Mouse (Mus musculus) small intestine, adult 2 months (tissue): ENCODE measurements around the gene Gpr153. TPM values are rescaled to one million over a fixed set of nuclear protein-coding genes. Genes with fewer than 3 reads are reported as not detected.

Source experiments
- H3K27ac ChIP-seq: fragments of 200-500 bp; 2 replicates; pipeline ENCODE4 v1.5.1; 2012; ENCODE audit warnings: low read depth, low read length, control low read depth, inconsistent platforms; ENCODE audit not compliant: insufficient read depth
- H3K27me3 ChIP-seq: fragments of 200-500 bp; 2 replicates; pipeline ENCODE4 v1.6.1; 2012; ENCODE audit warnings: mild to moderate bottlenecking, moderate library complexity, low read length, inconsistent platforms; ENCODE audit not compliant: control insufficient read depth, insufficient read depth
- H3K36me3 ChIP-seq: fragments of 200-500 bp; 2 replicates; pipeline ENCODE4 v1.6.1; 2012; ENCODE audit warnings: mild to moderate bottlenecking, low read length, control low read depth, inconsistent platforms; ENCODE audit not compliant: control insufficient read depth, insufficient read depth
- H3K4me1 ChIP-seq: fragments of 200-500 bp; 2 replicates; pipeline ENCODE4 v1.6.1; 2012; ENCODE audit warnings: low read length, inconsistent platforms, mixed read lengths; ENCODE audit not compliant: control insufficient read depth, insufficient read depth, insufficient read length
- H3K4me3 ChIP-seq: fragments of 200-500 bp; 2 replicates; pipeline ENCODE4 v1.5.1; 2012; ENCODE audit warnings: low read depth, mild to moderate bottlenecking, control low read depth, inconsistent platforms, low read length, moderate library complexity
- CTCF ChIP-seq: fragments of 200-500 bp; IDR thresholded peaks from 2 replicates; pipeline ENCODE4 v1.5.1; 2012; ENCODE audit warnings: low read depth, mild to moderate bottlenecking, control low read depth, inconsistent platforms, low read length, moderate library complexity, mixed read lengths; ENCODE audit not compliant: insufficient replicate concordance, insufficient read length; ENCODE audit errors: extremely low read depth
- POLR2A ChIP-seq: fragments of 200-500 bp; IDR thresholded peaks from 2 replicates; pipeline ENCODE4 v1.6.1; 2012; ENCODE audit warnings: low read depth, mild to moderate bottlenecking, control low read depth, inconsistent platforms, low read length, moderate library complexity
- WGBS: fragments of 180-500 bp; shearing (Covaris S2); methylation state at CpG from one replicate; pipeline ENCODE4 v1.1.7; 2018; 5-methylcytosine and 5-hydroxymethylcytosine counted together
- polyA plus RNA-seq: library from polyadenylated mRNA; depleted of rRNA; stranded (reverse); fragments of >200 nt; gene quantifications from 2 replicates; pipeline ENCODE4 v1.2.3, GENCODE M21; 2012

Gene Gpr153
- polyA plus RNA-seq, 1 experiment: 9.4 TPM

DNA sequence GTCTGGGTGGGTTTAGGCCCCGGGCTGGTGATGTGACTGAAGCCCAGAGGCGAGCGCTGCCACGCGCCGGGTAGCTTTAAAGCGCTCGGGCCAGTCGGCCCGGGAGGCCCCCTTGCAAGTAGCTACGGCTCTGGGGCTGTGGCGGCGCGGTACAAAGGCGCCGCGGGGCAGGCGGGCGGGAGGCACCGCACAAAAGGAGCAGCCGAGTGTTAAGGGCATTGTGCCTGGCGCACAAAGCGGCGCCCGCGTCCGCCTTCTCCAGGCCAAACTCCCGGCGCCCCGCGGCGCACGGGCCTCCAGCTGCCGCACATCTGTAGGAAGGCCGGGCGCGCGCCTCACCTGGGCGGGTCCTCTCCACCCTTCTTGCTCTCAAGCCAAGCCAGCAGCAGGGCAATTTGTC lies 16.4 kb downstream of the Gpr153 start:
- Histone ChIP-seq H3K4me1 (peaks cover 4% of the 10 kb centered on the region), H3K27me3 (peaks cover 46% of the 10 kb centered on the region), H3K4me3 (peak overlapping the region; percentile 5; the same call in 1 of the 2 replicates), H3K36me3 (no peaks in the 10 kb centered on the region), H3K27ac (no peak overlapping the region)
- 1% methylated on average over 39 of the region's 39 CpGs for WGBS
- no peak for TF ChIP-seq POLR2A
- TF ChIP-seq CTCF: no peak

DNA sequence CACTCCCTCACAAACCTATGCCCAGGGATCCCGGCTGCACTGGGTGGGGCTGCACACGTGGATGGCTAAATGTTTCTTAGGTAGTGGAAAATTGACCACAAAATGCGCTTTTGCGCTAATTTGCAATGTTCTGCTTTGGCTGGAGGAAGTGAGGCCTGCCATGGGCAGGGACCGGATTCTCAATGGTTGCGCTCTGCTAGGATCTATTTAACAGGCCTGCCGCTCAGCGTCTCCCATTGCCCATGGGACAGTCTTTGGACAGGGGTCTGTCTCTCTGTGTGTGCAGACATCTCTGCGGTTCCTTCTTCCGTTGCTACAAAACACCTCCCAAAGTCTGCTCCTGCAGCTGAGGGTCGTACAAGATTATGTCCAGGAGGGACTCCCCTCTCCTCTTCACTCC lies 17.0 kb downstream of the Gpr153 start:
- Histone ChIP-seq H3K4me3 (no peak overlapping the region), H3K36me3 (no peaks in the 10 kb centered on the region), H3K4me1 (peaks cover 9% of the 10 kb centered on the region), H3K27ac (no peak overlapping the region), H3K27me3 (peaks cover 46% of the 10 kb centered on the region)
- TF ChIP-seq POLR2A: no peak
- no peak for TF ChIP-seq CTCF
- WGBS: 39% methylated on average over 11 of the region's 11 CpGs

DNA sequence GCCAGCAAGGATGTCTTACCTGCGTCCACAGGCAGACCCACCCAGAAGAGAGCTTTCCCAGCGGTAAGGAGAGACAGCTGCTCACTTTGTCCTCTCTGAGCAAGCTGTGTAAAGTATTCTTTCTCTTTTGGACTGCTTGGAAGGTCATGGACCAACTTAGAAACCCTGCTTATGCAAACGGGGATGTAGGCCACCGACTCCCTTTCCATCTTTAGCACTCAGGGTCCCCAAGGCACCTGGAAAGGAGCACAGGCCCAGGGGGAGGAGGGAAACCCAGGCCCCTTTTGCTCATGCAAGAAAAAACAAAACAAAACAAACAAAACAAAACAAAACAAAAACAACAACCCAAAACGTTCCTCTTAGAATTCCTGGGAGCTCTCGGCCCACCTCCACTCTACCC lies 17.5 kb downstream of the Gpr153 start, which contains the start of gene Hes3:
Hes3 (minus strand) TSS at position 101 of the 400 bp plus-strand sequence.
- TF ChIP-seq POLR2A: no peak
- no peak for TF ChIP-seq CTCF
- WGBS: 44% methylated on average over 6 of the region's 6 CpGs
- H3K4me3 ChIP-seq: peak within 1 kb of the TSS; percentile 5; the same call in 1 of the 2 replicates
- H3K4me1 ChIP-seq: peaks cover 5% of the 10 kb centered on the region
- H3K27ac ChIP-seq: no peak within 1 kb of the TSS
- H3K36me3 ChIP-seq: no peaks in the 10 kb centered on the region
- peaks cover 41% of the 10 kb centered on the region for H3K27me3 ChIP-seq

DNA sequence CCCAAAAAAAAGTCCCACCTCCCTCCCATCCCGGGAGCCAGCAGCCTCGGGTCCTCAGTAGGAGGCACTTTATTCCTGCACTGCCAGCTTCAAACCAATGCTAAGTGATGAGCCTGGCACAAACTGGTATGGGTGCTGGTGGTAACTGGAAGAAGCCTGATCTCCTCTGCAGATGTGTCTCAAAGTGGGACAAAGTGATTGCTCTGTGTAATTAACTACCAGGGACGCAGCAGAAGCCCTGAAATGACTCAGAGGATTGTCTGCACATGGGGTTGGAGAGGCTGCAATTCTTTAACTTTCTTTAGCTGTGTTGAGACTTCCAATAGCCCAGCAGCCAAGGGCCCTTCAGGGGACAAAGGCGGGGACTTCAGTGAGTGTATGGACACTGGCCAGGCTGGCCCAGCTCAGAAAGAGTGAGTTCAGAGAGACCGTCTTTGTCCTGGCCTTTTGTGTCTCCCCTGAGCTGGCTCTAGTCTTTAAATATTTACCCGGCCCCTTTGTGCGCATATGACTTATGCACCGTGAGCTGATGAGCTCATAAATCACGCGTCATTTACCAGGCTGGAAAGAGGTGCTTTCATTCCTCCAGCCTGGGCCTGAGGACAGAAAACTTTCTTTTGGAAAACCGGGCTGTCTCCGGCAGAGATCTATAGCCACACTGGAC lies 18.2 kb downstream of the Gpr153 start:
- TF ChIP-seq POLR2A (no peak), CTCF (no peak)
- Histone ChIP-seq H3K4me1 (peaks cover 5% of the 10 kb centered on the region; the same call in 1 of the 2 replicates), H3K27ac (no peak overlapping the region), H3K27me3 (peaks cover 37% of the 10 kb centered on the region), H3K36me3 (no peaks in the 10 kb centered on the region), H3K4me3 (no peak overlapping the region)
- 16% methylated on average over 12 of the region's 12 CpGs for WGBS

DNA sequence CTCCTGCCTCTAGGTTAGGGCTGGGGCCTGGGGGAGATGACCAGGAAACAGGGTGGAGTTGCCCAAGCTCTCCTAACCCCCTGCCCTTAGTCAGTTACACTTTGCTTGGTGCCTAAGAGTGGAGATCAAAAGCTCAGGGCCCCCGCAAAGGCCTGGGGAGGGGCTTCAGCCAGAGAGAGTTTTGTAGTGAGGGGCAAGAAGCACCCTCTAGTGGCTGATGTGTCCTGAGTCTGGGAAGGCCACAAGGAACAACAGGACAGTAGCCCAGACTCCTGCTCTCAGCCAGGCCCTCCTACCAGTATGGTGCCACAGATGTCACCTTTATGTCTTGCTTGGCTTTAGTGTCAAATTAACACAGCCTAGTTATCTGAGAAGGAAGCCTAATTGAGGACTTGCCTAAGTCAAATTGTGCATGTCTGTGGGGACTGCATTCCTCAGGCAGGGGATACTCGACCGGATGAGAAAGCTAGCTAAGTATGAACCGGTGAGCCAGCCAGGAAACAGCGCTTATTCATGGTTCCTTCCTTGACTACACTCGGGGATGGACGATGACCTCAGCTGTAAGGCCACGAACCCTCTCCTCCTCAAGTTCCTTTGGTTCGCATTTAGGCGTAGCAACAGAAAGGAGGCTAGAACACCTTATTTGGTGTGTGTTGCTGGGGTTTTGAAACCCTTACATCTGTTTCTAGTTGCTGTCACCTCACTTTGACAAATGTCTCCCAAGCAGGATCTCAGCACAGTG lies 20.3 kb downstream of the Gpr153 start:
- Histone ChIP-seq H3K36me3 (no peaks in the 10 kb centered on the region), H3K4me3 (no peak overlapping the region), H3K4me1 (peaks cover 13% of the 10 kb centered on the region; the same call in 1 of the 2 replicates), H3K27me3 (peaks cover 37% of the 10 kb centered on the region), H3K27ac (no peak overlapping the region)
- TF ChIP-seq POLR2A (no peak), CTCF (no peak)
- 64% methylated on average over 10 of the region's 10 CpGs for WGBS

DNA sequence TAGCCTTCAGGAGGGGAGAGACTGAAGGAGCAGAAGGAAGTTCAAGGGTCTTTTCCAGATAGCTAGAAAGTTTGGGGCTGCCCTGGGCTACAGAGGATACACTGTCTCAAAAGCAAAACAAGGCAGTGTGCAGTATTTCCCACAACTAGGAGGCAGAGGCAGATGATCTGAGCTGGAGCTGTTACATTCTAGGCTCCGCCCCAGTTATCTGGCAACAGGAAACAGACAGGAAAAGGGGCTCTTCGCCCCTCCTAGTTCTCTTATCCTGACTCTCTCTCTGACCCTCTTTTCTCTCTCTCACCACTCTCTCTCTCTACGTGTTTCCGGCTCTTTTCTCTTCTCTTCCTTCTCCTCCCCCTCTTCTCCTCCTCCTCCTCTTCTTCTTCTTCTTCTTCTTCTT lies 21.9 kb downstream of the Gpr153 start:
- no peak overlapping the region for H3K27ac ChIP-seq
- 19% methylated on average over 4 of the region's 4 CpGs for WGBS

DNA sequence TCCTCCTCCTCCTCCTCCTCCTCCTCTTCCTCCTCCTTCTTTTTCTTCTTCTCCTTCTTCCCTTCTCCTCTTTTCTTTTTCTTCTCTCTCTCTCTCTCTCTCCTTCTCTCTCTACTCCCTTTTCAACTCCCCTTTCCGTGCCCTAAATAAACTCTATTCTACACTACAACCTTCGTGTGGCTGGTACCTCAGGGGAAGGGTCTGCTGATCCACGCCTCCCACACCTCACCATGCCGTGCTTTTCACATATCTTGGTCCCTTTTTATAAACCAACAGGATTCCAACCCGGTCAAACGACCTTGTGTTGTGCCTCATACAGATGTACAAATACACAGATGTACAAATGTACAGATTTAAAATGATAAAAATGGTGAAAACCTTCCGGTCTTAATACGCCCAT lies 22.3 kb downstream of the Gpr153 start:
- H3K27me3 ChIP-seq: peaks cover 19% of the 10 kb centered on the region
- no peak for TF ChIP-seq POLR2A
- no peak for TF ChIP-seq CTCF
- peaks cover 13% of the 10 kb centered on the region; the same call in 1 of the 2 replicates for H3K4me1 ChIP-seq
- H3K27ac ChIP-seq: peak overlapping the region; percentile 81
- peak overlapping the region; percentile 66 for H3K4me3 ChIP-seq
- 4% methylated on average over 8 of the region's 8 CpGs for WGBS
- H3K36me3 ChIP-seq: peaks cover 7% of the 10 kb centered on the region; the same call in 1 of the 2 replicates

More for the DNA sequence above, 21.9 kb downstream of the Gpr153 start:
- H3K4me3 ChIP-seq: no peak overlapping the region
- TF ChIP-seq CTCF: no peak
- no peak for TF ChIP-seq POLR2A
- H3K27me3 ChIP-seq: peaks cover 24% of the 10 kb centered on the region
- peaks cover 13% of the 10 kb centered on the region; the same call in 1 of the 2 replicates for H3K4me1 ChIP-seq
- peaks cover 7% of the 10 kb centered on the region; the same call in 1 of the 2 replicates for H3K36me3 ChIP-seq
